7 mouse cellular contexts compared by ENCODE assay signal in the genomic region with DNA sequence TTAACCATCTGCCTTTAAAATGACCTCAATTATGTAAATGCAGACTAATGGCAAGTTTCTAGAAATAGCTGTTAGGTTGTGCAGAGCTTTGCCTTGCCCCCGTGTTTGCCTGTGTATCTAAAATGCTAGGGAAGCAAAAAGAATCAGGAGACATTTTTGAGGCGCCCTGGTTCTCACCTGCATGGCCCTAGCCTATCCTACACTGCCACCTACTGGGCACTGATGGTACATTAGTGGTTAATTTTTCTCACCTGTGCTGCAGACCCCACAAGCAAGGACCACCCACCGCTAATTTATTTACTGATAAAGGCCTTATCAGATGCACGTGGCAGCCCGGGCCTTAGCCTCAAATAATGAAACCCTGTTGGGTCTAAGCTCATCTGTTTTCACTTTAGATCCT. TPM values are rescaled to one million over a fixed set of nuclear protein-coding genes. Genes with fewer than 3 reads are reported as not detected.
DNase-seq lines count a peak whose midpoint lies in the region; ATAC-seq and TF ChIP-seq lines count a peak whose summit lies in the region.

No protein-coding gene starts in this region.

- no peak overlapping the region for H3K9ac ChIP-seq in liver, postnatal 0 days (replicated peaks)

- DNase-seq in urinary bladder, adult 18-20 months (ENCODE audit: low spot score in 2 of 2): peak; percentile 18 to 28
- no peak for DNase-seq in urinary bladder, postnatal 10 days (ENCODE audit: low spot score)
- peak; percentile 54 to 61 for DNase-seq in adrenal gland, adult 18-20 months (ENCODE audit: low spot score in 2 of 2)
- peak; percentile 77 for DNase-seq in embryo, embryonic 10 days (ENCODE audit: low spot score)
- peak; percentile 64 for DNase-seq in kidney, adult 9 months
- peak; percentile 58 for DNase-seq in liver, postnatal 0 days
- DNase-seq in right cerebral cortex, postnatal 4 days: peak; percentile 62

- H3K4me1 ChIP-seq in liver, postnatal 0 days (ENCODE audit: insufficient read depth): no peaks in the 10 kb centered on the region

- TF ChIP-seq CTCF in liver, postnatal 0 days (IDR thresholded peaks at IDR 0.05; ENCODE audit: low read depth): peak; percentile 86

- ATAC-seq in liver, postnatal 0 days: no peak

- no peak overlapping the region for H3K4me2 ChIP-seq in liver, postnatal 0 days (ENCODE audit: low read depth, low read length)

- no peaks in the 10 kb centered on the region for H3K27me3 ChIP-seq in liver, postnatal 0 days (ENCODE audit: insufficient read depth, low read length)

- H3K36me3 ChIP-seq in liver, postnatal 0 days (replicated peaks; ENCODE audit: insufficient read depth, low read length): no peaks in the 10 kb centered on the region

- no peaks in the 10 kb centered on the region for H3K9me3 ChIP-seq in liver, postnatal 0 days (ENCODE audit: low read length)

- WGBS in liver, postnatal 0 days (ENCODE audit: insufficient replicate concordance): 4% methylated on average over 5 of the region's 5 CpGs

- no peak for TF ChIP-seq EP300 in liver, postnatal 0 days (IDR thresholded peaks at IDR 0.05; ENCODE audit: low read depth)

- no peak overlapping the region for H3K27ac ChIP-seq in liver, postnatal 0 days (ENCODE audit: low read depth)

- H3K4me3 ChIP-seq in liver, postnatal 0 days (ENCODE audit: low read depth, low read length): no peak overlapping the region

RNA-seq across cellular contexts. Expression of a gene that starts 5.4 kb away (rescaled TPM):
- total RNA-seq in adrenal gland, adult 18-20 months (2021): not detected
- not detected in 2 replicates for polyA plus RNA-seq in liver, postnatal 0 days (2015; fragmentation: Nextera tagmentation; extraction: Ambion mirVana)

RNA-seq across cellular contexts. Expression of a gene that starts 6.6 kb away (rescaled TPM):
- total RNA-seq in adrenal gland, adult 18-20 months (2021): not detected
- polyA plus RNA-seq in liver, postnatal 0 days (2015; fragmentation: Nextera tagmentation; extraction: Ambion mirVana): not detected in 2 replicates

RNA-seq across cellular contexts. Expression of a gene that starts 16.8 kb away (rescaled TPM):
- not detected for total RNA-seq in adrenal gland, adult 18-20 months (2021)
- polyA plus RNA-seq in liver, postnatal 0 days (2015; fragmentation: Nextera tagmentation; extraction: Ambion mirVana): not detected in 2 replicates

RNA-seq across cellular contexts. Expression of a gene that starts 25.4 kb away (rescaled TPM):
- total RNA-seq in adrenal gland, adult 18-20 months (2021): not detected
- polyA plus RNA-seq in liver, postnatal 0 days (2015; fragmentation: Nextera tagmentation; extraction: Ambion mirVana): not detected in 2 replicates

RNA-seq across cellular contexts. Expression of a gene that starts 30.8 kb away (rescaled TPM):
- 100 to 1,000 TPM; 348 to 366 TPM for total RNA-seq in adrenal gland, adult 18-20 months (2021)
- polyA plus RNA-seq in liver, postnatal 0 days (2015; fragmentation: Nextera tagmentation; extraction: Ambion mirVana): 222 and 225 TPM in 2 replicates
